Mouse (Mus musculus) mouse embryonic stem cell (cell line): ENCODE results near the gene Spag8.

Source experiments
- in situ Hi-C, 2 experiments: fragments of 300-500 bp; cut with MboI; formaldehyde crosslinking; loops; 1 replicate in 1 of 2; 3 replicates in 1 of 2; pipeline ENCODE4 v1.14.3; 2019 to 2020; ENCODE audit warnings: low sequenced_read_pairs in 2 of 2, low pct_unique_long_range_greater_than_20kb in 1 of 2, mixed read lengths in 1 of 2; ENCODE audit not compliant: unreplicated experiment in 1 of 2

Spag8 gene

GRCm38 (mm10) chr4:43653161-43654015 lies at the start of gene Spag8:
TSS of gene Spag8 (minus strand) at chr4:43653594.
- in situ Hi-C loops = no loop called here

- in situ Hi-C loops = no loop called here
These were observed 47.3 kb upstream of the Spag8 start, which contains the start of gene Olfr70 for GRCm38 (mm10) chr4:43700707-43701106. TSS of gene Olfr70 (minus strand) at chr4:43700807.

GRCm38 (mm10) chr4:43696561-43696960 lies 43.2 kb upstream of the Spag8 start:
- in situ Hi-C loops = no loop called here

- in situ Hi-C loops = no loop called here
These were observed 41.9 kb upstream of the Spag8 start for GRCm38 (mm10) chr4:43695249-43695671.

GRCm38 (mm10) chr4:43694439-43695248 lies 41.2 kb upstream of the Spag8 start:
- in situ Hi-C loops = no loop called here

GRCm38 (mm10) chr4:43693806-43694241 lies 40.4 kb upstream of the Spag8 start:
- in situ Hi-C loops = no loop called here

GRCm38 (mm10) chr4:43691026-43691425 lies 37.6 kb upstream of the Spag8 start:
- in situ Hi-C loops = no loop called here

GRCm38 (mm10) chr4:43690021-43690420 lies 36.6 kb upstream of the Spag8 start:
- in situ Hi-C loops = no loop called here

GRCm38 (mm10) chr4:43679416-43680043 lies 26.1 kb upstream of the Spag8 start:
- in situ Hi-C loops = no loop called here

GRCm38 (mm10) chr4:43678541-43678940 lies 25.1 kb upstream of the Spag8 start:
- in situ Hi-C loops = no loop called here

- in situ Hi-C loops = no loop called here
These were observed 22.2 kb upstream of the Spag8 start for GRCm38 (mm10) chr4:43675608-43676007.

- in situ Hi-C loops = no loop called here
These were observed 21.6 kb upstream of the Spag8 start for GRCm38 (mm10) chr4:43674974-43675373.

- in situ Hi-C loops = no loop called here
These were observed 20.3 kb upstream of the Spag8 start for GRCm38 (mm10) chr4:43673703-43674102.

- in situ Hi-C loops = no loop called here
These were observed 18.7 kb upstream of the Spag8 start for GRCm38 (mm10) chr4:43672070-43672469.

GRCm38 (mm10) chr4:43669428-43669794 lies 16.0 kb upstream of the Spag8 start:
- in situ Hi-C loops = no loop called here

GRCm38 (mm10) chr4:43668782-43669427 lies 15.5 kb upstream of the Spag8 start, which contains the start of the genes Tmem8b and Fam221b:
TSS of gene Tmem8b (plus strand) at chr4:43668971.
TSS of gene Fam221b (minus strand) at chr4:43669145.
- in situ Hi-C loops = no loop called here

GRCm38 (mm10) chr4:43666412-43666811 lies 13.0 kb upstream of the Spag8 start:
- in situ Hi-C loops = no loop called here

- in situ Hi-C loops = no loop called here
These were observed 3.8 kb upstream of the Spag8 start for GRCm38 (mm10) chr4:43657146-43657545.
